Mouse (Mus musculus) stomach, embryonic 14.5 days (tissue): ENCODE results near the gene 4933417A18Rik. TPM values are rescaled to one million over a fixed set of nuclear protein-coding genes. Genes with fewer than 3 reads are reported as not detected.

ENCODE experiments used
- ATAC-seq: fragments of 200-750 bp; cut with Nextera tagmentation; 2 replicates; pipeline ENCODE4 v1.8.0; 2017; ENCODE audit warnings: low read depth, moderate TSS enrichment; ENCODE audit not compliant: insufficient number of reproducible peaks, insufficient read depth, low FRiP score
- H3K27ac ChIP-seq: fragments of 300-500 bp; sonication (generic); 2 replicates; pipeline ENCODE4 v1.5.1; 2014; ENCODE audit warnings: mild to moderate bottlenecking, low read length, moderate library complexity, mixed read lengths
- H3K27me3 ChIP-seq: fragments of 300-500 bp; sonication (generic); 2 replicates; pipeline ENCODE4 v1.6.1; 2014; ENCODE audit warnings: low read length, control low read depth, mixed read lengths; ENCODE audit not compliant: control insufficient read depth, insufficient read depth
- H3K36me3 ChIP-seq: fragments of 300-500 bp; sonication (generic); 2 replicates; pipeline ENCODE4 v1.6.1; 2014; ENCODE audit warnings: mild to moderate bottlenecking, control low read depth, low read length, moderate library complexity, mixed read lengths; ENCODE audit not compliant: control insufficient read depth, insufficient read depth
- H3K4me1 ChIP-seq: fragments of 300-500 bp; sonication (generic); 2 replicates; pipeline ENCODE4 v1.6.1; 2014; ENCODE audit warnings: low read length, control low read depth, mixed read lengths; ENCODE audit not compliant: control insufficient read depth, insufficient read depth
- H3K4me2 ChIP-seq: fragments of 300-500 bp; sonication (generic); replicated peaks from 2 replicates; pipeline ENCODE4 v1.6.1; 2014; ENCODE audit warnings: low read depth, low read length, control low read depth
- H3K4me3 ChIP-seq: fragments of 300-500 bp; sonication (generic); 2 replicates; pipeline ENCODE4 v1.5.1; 2014; ENCODE audit warnings: low read depth, low read length, control low read depth
- H3K9ac ChIP-seq: fragments of 300-500 bp; sonication (generic); replicated peaks from 2 replicates; pipeline ENCODE4 v1.6.1; 2014; ENCODE audit warnings: low read depth, mild to moderate bottlenecking, control low read depth, low read length, moderate library complexity, mixed read lengths
- H3K9me3 ChIP-seq: fragments of 300-500 bp; sonication (generic); 2 replicates; pipeline ENCODE4 v1.6.1; 2016; ENCODE audit warnings: low read depth, low read length, control low read depth; ENCODE audit not compliant: control insufficient read depth
- WGBS: fragments of 180-500 bp; shearing (Covaris S2); extraction: QIAGEN DNeasy Blood & Tissue Kit; methylation state at CpG from one replicate; pipeline ENCODE4 v1.1.7; 2014; 5-methylcytosine and 5-hydroxymethylcytosine counted together
- polyA plus RNA-seq: library from polyadenylated mRNA; unstranded; fragments of >200 nt; fragmentation: Nextera tagmentation; extraction: Ambion mirVana; gene quantifications from 2 replicates; pipeline ENCODE4 v1.2.1, GENCODE M21; 2014

The 4933417A18Rik gene
- polyA plus RNA-seq, 1 experiment from 2014 or later = not detected

- 68% methylated on average over 4 of the region's 4 CpGs for whole genome bisulfite sequencing
- ATAC-seq = no peak
- no peak overlapping the region for H3K4me2 ChIP-seq
Observed at GRCm38 (mm10) chr13:34991581-34992273, 67.5 kb downstream of the 4933417A18Rik start.

GRCm38 (mm10) chr13:34993085-34993484 is 68.9 kb downstream of the 4933417A18Rik start:
- 66% methylated on average over 4 of the region's 4 CpGs for WGBS
- Histone ChIP-seq H3K9ac (peak overlapping the region; percentile 71), H3K36me3 (peaks cover 17% of the 10 kb centered on the region), H3K4me2 (peak overlapping the region; percentile 72), H3K9me3 (no peaks in the 10 kb centered on the region), H3K27me3 (no peaks in the 10 kb centered on the region), H3K27ac (no peak overlapping the region), H3K4me3 (peak overlapping the region; percentile 70), H3K4me1 (peaks cover 8% of the 10 kb centered on the region; the same call in 1 of the 2 replicates)
- no peak for ATAC-seq

More at GRCm38 (mm10) chr13:34991581-34992273, 67.5 kb downstream of the 4933417A18Rik start:
- Histone ChIP-seq H3K4me3 (no peak overlapping the region), H3K27me3 (no peaks in the 10 kb centered on the region), H3K9me3 (no peaks in the 10 kb centered on the region), H3K27ac (no peak overlapping the region), H3K9ac (no peak overlapping the region), H3K4me1 (peaks cover 8% of the 10 kb centered on the region; the same call in 1 of the 2 replicates), H3K36me3 (peaks cover 26% of the 10 kb centered on the region)

GRCm38 (mm10) chr13:34993595-34993982 is 69.4 kb downstream of the 4933417A18Rik start:
- under 1% methylated on average over 22 of the region's 22 CpGs for WGBS

DNA sequence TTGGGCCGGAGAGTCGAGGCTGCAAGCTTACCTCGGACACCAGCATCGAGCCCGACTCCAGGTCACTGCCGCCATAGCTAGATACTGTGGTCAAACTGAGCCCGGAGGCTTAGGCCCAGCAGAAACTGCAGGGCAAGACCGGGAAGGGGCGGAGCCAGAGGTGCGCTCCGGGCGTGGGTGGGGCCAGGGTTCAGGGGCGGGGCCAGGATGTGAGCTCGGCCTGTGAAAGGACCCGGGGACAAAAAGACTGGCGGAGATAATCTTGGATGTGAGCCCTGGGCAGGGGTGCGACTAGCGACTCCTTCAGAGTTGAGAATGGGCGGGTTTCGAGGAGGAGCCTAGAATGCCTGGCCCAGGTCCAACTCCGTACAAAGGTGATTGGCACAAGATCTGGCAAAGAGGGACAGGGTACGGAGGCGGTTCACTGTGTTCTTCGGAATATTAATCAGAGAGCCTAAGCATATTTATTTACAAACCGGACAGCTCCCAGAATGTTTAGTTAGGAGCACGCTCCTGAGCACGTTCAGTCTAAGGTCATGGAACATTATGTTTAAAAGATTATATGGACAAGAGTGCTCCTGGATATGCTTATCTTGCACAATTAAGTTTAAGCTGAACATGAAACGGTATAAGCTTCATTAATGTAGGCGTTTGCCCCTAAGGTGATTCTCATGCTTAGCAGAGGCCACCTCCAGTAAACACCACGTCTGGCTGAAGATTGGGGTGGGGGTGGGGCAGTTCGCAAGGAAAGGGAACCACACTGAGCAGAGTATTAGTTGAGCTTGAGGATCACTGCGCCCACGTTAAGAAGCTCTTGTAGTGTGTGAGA is 70.0 kb downstream of the 4933417A18Rik start:
- peaks cover 7% of the 10 kb centered on the region for H3K36me3 ChIP-seq
- H3K4me1 ChIP-seq = peaks cover 8% of the 10 kb centered on the region; the same call in 1 of the 2 replicates
- 1% methylated on average over 33 of the region's 33 CpGs for WGBS
- no peaks in the 10 kb centered on the region for H3K27me3 ChIP-seq
- H3K4me3 ChIP-seq = peak overlapping the region; percentile 70
- ATAC-seq = peak; percentile 96
- H3K4me2 ChIP-seq = peak overlapping the region; percentile 72
- peak overlapping the region; percentile 88 for H3K27ac ChIP-seq
- peak overlapping the region; percentile 71 for H3K9ac ChIP-seq
- no peaks in the 10 kb centered on the region for H3K9me3 ChIP-seq

More at GRCm38 (mm10) chr13:34993595-34993982, 69.4 kb downstream of the 4933417A18Rik start:
- Histone ChIP-seq H3K4me3 (peak overlapping the region; percentile 70), H3K36me3 (peaks cover 13% of the 10 kb centered on the region), H3K27me3 (no peaks in the 10 kb centered on the region), H3K4me2 (peak overlapping the region; percentile 72), H3K9ac (peak overlapping the region; percentile 71), H3K27ac (peak overlapping the region; percentile 88), H3K9me3 (no peaks in the 10 kb centered on the region), H3K4me1 (peaks cover 8% of the 10 kb centered on the region; the same call in 1 of the 2 replicates)
- peak; percentile 39 for ATAC-seq

GRCm38 (mm10) chr13:34995925-34996324 is 71.7 kb downstream of the 4933417A18Rik start:
- Histone ChIP-seq H3K4me3 (no peak overlapping the region), H3K27me3 (no peaks in the 10 kb centered on the region), H3K9me3 (no peaks in the 10 kb centered on the region), H3K9ac (no peak overlapping the region), H3K27ac (no peak overlapping the region), H3K4me2 (no peak overlapping the region), H3K4me1 (peaks cover 8% of the 10 kb centered on the region; the same call in 1 of the 2 replicates), H3K36me3 (no peaks in the 10 kb centered on the region)
- no peak for ATAC-seq
- WGBS = 53% methylated on average over 2 of the region's 2 CpGs

Other genes starting within 250 kb of the 4933417A18Rik start
- gene Fam50b, start 189.6 kb upstream of the 4933417A18Rik start, polyA plus RNA-seq = not detected in 2 replicates
- gene Prpf4b, start 49.1 kb upstream of the 4933417A18Rik start, polyA plus RNA-seq = 100 and 107 TPM in 2 replicates
- 0.93 and 1.8 TPM in 2 replicates for gene Fam217a, start 99 bp upstream of the 4933417A18Rik start, polyA plus RNA-seq
- 1.3 and 1.5 TPM in 2 replicates for gene Eci3, start 39.4 kb downstream of the 4933417A18Rik start, polyA plus RNA-seq
- 154 and 158 TPM in 2 replicates for gene Eci2, start 102.7 kb downstream of the 4933417A18Rik start, polyA plus RNA-seq